Mouse (Mus musculus) myocyte (in vitro differentiated cells): ENCODE data around the gene Nt5c.

Experiments used
- CEBPB ChIP-seq: IDR thresholded peaks from 2 replicates; pipeline ENCODE4 v1.6.1; 2011; ENCODE audit warnings: mild to moderate bottlenecking, moderate library complexity; ENCODE audit not compliant: poor library complexity, insufficient read depth, severe bottlenecking
- E2F4 ChIP-seq: IDR thresholded peaks from one replicate; pipeline ENCODE4 v1.6.1; 2011; ENCODE audit warnings: mild to moderate bottlenecking, control low read depth, moderate library complexity; ENCODE audit not compliant: insufficient read depth
- MAX ChIP-seq: IDR thresholded peaks from one replicate; pipeline ENCODE4 v1.6.1; 2011; ENCODE audit warnings: low read depth, mild to moderate bottlenecking, control low read depth
- MYOD1 ChIP-seq, 3 experiments: IDR thresholded peaks; one replicate each; pipeline ENCODE4 v1.6.1; 2011; ENCODE audit warnings: control low read depth in 2 of 3, low read depth in 2 of 3, mild to moderate bottlenecking in 2 of 3, moderate library complexity in 1 of 3; ENCODE audit not compliant: insufficient read length in 2 of 3, control insufficient read depth in 1 of 3
- MYOG ChIP-seq, 3 experiments: IDR thresholded peaks; one replicate each; pipeline ENCODE4 v1.6.1; 2011; ENCODE audit warnings: control low read depth in 2 of 3, low read depth in 2 of 3, mild to moderate bottlenecking in 2 of 3; ENCODE audit not compliant: insufficient read length in 2 of 3, control insufficient read depth in 1 of 3, insufficient read depth in 1 of 3
- POLR2A ChIP-seq: IDR thresholded peaks from one replicate; pipeline ENCODE4 v1.6.1; 2011; ENCODE audit warnings: low read depth, mild to moderate bottlenecking, control low read depth, moderate library complexity; ENCODE audit not compliant: insufficient read length
- POLR2AphosphoS2 ChIP-seq: IDR thresholded peaks from one replicate; pipeline ENCODE4 v1.6.1; 2011; ENCODE audit warnings: low read depth, control low read depth; ENCODE audit not compliant: insufficient read length
- TCF12 ChIP-seq: IDR thresholded peaks from one replicate; pipeline ENCODE4 v1.6.1; 2011; ENCODE audit warnings: mild to moderate bottlenecking, control low read depth; ENCODE audit not compliant: poor library complexity, insufficient read depth, severe bottlenecking
- TCF3 ChIP-seq: IDR thresholded peaks from one replicate; pipeline ENCODE4 v1.6.1; 2011; ENCODE audit warnings: low read depth, control low read depth; ENCODE audit not compliant: insufficient read length

GRCm38 (mm10) chr11:115508061-115508460, 16.4 kb upstream of the Nt5c start:
- TF ChIP-seq POLR2A: no peak
- no peak for TF ChIP-seq E2F4
- TF ChIP-seq MYOG (IDR thresholded peaks at IDR 0.05; ENCODE audit: control insufficient read depth in 1 of 3, insufficient read depth in 1 of 3, insufficient read length in 2 of 3, low read depth in 2 of 3): peak in 1 of 3 experiments; percentile 22
- TF ChIP-seq MAX: no peak
- peak in 1 of 3 experiments; percentile 7 for TF ChIP-seq MYOD1 (IDR thresholded peaks at IDR 0.05; ENCODE audit: control insufficient read depth in 1 of 3, insufficient read length in 2 of 3, low read depth in 2 of 3)
- no peak for TF ChIP-seq CEBPB
- TF ChIP-seq TCF12: no peak
- no peak for TF ChIP-seq TCF3
- no peak for TF ChIP-seq POLR2AphosphoS2
